Mouse (Mus musculus) T-helper 1 cell (primary cell): ENCODE results near the gene Ccdc180.

Experiments
- in situ Hi-C: fragments of 300-600 bp; cut with MboI, MseI; formaldehyde crosslinking; loops from one replicate; pipeline ENCODE4 v1.15.1; 2025; ENCODE audit warnings: high pct_unique_total_duplicates

Ccdc180 gene

DNA sequence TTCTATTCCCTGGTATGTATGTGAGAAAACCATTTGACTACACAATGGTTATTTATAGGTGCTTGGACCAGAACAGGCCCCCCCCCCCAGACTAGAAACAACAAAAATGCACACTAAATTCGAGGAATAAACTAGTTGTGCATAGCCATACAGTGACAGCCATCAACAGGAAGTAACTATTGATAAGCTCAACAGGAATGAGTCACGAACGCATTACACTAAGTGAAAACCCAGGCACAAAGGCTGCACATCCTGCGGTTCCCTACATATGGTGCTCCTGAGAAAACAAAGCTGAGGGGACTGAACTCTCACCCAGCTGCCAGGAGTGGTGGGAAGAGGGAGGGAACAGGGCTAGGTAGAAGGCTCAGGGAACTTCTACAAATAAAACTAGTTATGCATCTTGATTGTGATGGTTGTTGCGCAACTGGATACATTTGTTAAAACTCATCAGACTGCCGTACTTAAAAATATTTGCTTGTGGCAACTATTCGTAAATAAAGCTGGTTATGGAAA, 80.0 kb downstream of the Ccdc180 start:
- in situ Hi-C loops: no loop called here

DNA sequence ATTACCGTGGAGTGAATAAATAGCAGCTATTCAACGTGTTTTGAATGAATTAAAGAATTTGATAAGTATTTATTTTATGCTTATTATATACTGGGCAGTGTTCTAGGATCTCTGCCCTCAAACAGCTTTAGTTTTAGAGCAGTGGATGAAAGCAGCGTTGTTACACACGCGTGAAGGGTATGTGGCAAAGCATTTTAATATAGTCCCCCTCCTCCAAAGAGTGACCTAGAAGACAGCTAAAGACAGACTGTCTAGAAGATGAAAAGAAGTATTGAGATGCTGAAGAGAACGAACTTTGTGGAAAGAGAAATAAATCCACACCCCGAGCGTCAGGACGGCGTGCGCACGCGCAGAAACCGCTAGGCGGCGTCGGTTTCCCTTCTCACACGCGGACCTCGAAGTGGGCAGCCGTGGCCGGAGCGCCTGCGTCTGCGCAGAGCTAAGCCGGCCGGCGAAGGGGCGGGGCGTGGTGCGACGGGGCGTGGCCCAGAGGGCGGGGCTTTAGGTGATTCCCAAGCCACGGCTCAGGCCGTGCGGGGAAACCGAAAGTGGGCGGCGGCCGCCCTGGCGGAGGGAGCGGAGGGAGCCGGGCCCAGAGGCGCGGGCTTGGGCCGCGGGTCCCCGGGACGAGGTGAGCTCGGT, 81.8 kb downstream of the Ccdc180 start:
- in situ Hi-C loops: no loop called here

DNA sequence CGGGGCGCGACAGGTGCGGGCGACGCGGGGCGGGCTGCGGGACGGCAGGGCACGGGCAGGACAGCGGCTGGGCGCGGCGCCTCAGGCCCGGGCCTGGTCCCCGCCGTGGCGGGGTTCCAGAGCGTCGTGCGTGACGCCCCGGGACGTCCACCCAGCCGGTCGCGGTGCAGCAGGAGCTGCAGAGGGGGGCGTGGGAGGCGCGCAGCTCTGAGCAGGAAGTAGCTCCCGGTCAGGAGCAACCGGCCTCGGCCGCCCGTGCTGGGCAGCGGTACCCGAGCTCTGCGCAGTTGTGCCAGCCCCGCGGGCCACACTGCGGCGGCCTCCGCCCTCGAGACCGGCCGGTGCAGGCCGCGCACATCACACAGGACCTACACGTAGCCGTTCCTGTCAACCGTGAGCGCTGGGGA, 82.3 kb downstream of the Ccdc180 start:
- in situ Hi-C loops: no loop called here

GRCm38 (mm10) chr4:45972951-45973350, 82.8 kb downstream of the Ccdc180 start:
- in situ Hi-C loops: no loop called here

DNA sequence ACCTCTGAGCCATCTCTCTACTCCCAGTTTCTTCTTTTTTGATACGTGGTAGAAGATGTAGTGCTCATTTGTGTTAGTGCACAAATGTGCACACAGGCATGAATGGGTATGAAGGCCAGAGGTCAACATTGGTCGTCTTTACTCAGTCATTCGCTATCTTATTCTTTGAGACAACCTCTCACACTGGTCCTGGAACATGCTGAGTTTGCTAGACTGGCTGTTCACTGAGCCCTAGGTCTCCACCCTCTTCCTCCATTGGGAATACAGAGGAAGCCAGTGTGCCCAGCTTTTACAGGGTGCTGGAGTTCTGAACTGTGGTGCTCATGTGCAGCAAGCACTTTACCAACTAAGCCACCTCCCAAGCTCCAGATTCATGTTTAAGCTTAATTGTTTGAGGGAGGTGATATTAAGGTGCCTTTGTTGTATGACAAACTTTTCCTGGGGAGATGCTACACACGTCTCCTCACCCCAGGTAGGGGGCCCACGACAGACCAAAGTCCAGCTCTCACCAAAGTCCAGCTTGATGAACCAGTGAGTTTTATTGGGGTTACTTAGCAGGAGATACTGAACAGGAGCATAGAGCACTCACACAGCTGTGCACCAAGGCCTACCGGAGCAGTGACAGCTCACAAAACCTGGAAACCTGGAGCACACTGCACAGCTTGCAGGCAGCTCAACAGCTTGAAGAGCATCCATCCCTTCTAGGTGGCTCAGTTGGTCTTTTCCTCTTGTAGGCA, 87.0 kb downstream of the Ccdc180 start:
- in situ Hi-C loops: no loop called here

GRCm38 (mm10) chr4:45979916-45980315, 89.8 kb downstream of the Ccdc180 start:
- in situ Hi-C loops: no loop called here

DNA sequence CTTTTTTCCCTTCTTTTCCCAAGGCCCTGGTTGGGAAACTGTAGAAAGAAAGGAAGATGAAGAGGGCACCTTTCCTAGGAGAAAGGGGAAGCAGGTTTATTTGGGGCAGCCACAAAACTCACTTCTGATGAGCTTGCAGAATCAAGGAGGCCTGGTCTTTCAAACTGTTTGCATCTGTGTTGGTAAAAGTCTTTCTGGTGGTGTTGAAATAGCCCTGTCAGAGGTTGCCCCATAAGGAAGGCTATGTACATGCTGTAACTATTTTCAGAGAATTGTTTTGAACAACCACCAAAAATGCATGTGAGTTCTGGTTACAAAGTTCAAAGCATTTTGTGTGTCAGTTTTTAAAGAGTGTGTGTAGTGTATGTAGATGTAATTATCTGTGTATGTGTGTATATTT, 91.0 kb downstream of the Ccdc180 start:
- in situ Hi-C loops: no loop called here

- in situ Hi-C loops: no loop called here
These were observed 100.5 kb downstream of the Ccdc180 start for GRCm38 (mm10) chr4:45990427-45991135.

DNA sequence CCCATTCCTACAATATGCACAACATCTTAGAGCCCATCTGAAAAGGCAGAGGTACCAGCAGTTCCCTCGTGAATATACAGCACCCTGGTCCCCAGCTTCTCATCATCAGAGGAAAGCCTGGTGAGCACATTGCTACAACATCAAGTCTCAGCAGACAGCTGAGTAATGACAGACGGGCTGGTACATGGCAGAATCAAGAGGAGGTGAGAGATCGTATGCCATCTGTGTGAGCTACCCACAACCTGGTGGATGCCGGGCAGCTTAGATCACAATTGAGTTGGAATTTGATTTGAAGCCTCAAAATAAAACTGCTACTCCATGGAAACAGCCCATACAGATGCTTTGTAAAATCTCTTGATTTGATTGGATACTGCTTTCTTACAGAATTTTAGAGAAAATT, 108.4 kb downstream of the Ccdc180 start:
- in situ Hi-C loops: no loop called here
